Mouse (Mus musculus): ENCODE data around the gene Idh3g.

DNA sequence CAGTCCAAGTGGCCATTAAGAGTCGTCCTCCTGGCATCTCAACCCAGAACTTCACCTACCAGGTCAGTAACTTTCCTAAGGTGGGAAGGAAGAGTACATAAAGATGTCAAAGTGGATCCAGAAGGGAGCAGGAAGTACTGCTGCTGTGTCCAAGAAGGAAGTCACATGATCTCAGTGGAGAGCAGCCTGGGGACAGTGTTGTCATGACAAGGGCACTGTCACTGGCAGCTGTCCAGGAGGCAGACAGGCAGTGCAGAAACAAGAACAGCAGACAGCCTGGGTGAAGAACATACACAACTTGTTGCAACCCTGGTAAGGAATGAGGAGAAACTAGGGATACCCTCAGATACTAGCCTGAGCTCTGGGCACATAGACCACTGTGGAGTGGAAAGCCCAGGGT is 21.4 kb downstream of the Idh3g start:
- TF ChIP-seq NANOG (IDR thresholded peaks at IDR 0.05; ENCODE audit: borderline replicate concordance, low read length) (no peak), CTCF (conservative IDR thresholded peaks at IDR 0.05; ENCODE audit: low read length) (no peak)

Data from E14TG2a.4 (cell line).